Mouse (Mus musculus): ENCODE data around the gene Sprtn.

DNA sequence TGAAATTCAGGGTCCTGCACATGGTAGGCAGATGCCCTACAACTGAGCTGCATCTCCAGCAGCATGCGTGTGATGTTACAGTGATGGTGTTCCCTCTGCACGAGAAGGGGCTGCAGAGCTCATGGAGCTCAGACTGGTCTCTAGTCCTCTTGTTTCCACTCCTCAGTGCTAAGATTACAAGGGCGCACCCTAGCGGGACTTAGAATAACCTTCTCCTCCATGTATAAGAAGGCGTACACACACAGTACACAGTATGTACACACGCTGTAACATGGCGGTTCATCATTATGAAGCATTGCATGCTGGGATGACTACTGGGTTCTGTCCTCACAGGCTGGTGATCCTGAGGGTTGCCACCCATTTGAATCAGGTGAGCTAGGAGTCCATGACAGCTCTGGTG lies 25.6 kb upstream of the Sprtn start:
- peak; percentile 21; the same call in 1 of the 2 replicates for TF ChIP-seq CTCF (IDR thresholded peaks at IDR 0.05; ENCODE audit: low read depth)
- no peak for TF ChIP-seq EP300 (IDR thresholded peaks at IDR 0.05; ENCODE audit: low read depth)

Measured in liver, embryonic 14.5 days (tissue).